8 mouse cellular contexts compared by ENCODE assay signal in genomic region chr11:51805221-51805981, GRCm38 (mm10). TPM values are rescaled to one million over a fixed set of nuclear protein-coding genes. Genes with fewer than 3 reads are reported as not detected.
DNase-seq lines count a peak whose midpoint lies in the region; ATAC-seq and TF ChIP-seq lines count a peak whose summit lies in the region.

No protein-coding gene starts in this region.

- H3K4me3 ChIP-seq in gastrocnemius, adult 2 months, result peak overlapping the region; percentile 77

- ATAC-seq in activated CD4-positive, CD25-positive, alpha-beta regulatory T cell, adult 4 months, result peak; percentile 86
- peak; percentile 84 for ATAC-seq in common myeloid progenitor, adult 5-6 weeks (replicated peaks; ENCODE audit: low read depth, poor library complexity, severe bottlenecking)
- peak; percentile 92 for ATAC-seq in megakaryocyte, adult 5-6 weeks (ENCODE audit: poor library complexity, severe bottlenecking)

- intact Hi-C loops in gastrocnemius, adult 2 months (cut with DNase I), result no loop called here

- DNase-seq in gastrocnemius, adult 2 months, result peak; percentile 74
- DNase-seq in induced T-regulatory cell, adult 2 months (ENCODE audit: low read depth), result peak; percentile 92
- peak; percentile 58 to 75 for DNase-seq in left cerebral cortex, adult 9 months (ENCODE audit: low spot score in 2 of 2)
- peak; percentile 59 for DNase-seq in retina, postnatal 7 days (ENCODE audit: low read depth, low spot score)
- peak; percentile 63 to 70 for DNase-seq in urinary bladder, postnatal 36 days (ENCODE audit: low spot score in 2 of 2)

- no peak for TF ChIP-seq CTCF in gastrocnemius, adult 2 months (IDR thresholded peaks at IDR 0.05)

- peak overlapping the region; percentile 90 for H3K27ac ChIP-seq in gastrocnemius, adult 2 months

RNA-seq across cellular contexts. Expression of gene Sar1b, which starts 41.9 kb away (rescaled TPM):
- 100 to 1,000 TPM; 152 to 155 TPM for polyA plus RNA-seq in activated CD4-positive, CD25-positive, alpha-beta regulatory T cell, adult 4 months (2017; shearing (Covaris generic))
- total RNA-seq in common myeloid progenitor, adult 5-6 weeks (2017), result 48.7 and 61.4 TPM in 2 replicates
- total RNA-seq in gastrocnemius, adult 2 months (2021), result 100 to 1,000 TPM; 439 to 509 TPM
- 103 and 111 TPM in 2 replicates for total RNA-seq in megakaryocyte, adult 5-6 weeks (2015)
- total RNA-seq in megakaryocyte, adult 5-6 weeks (2017), result 47.7 and 53.2 TPM in 2 replicates

RNA-seq across cellular contexts. Expression of gene Sec24a, which starts 42.0 kb away (rescaled TPM):
- 10 to 100 TPM; 20.9 to 28.3 TPM for polyA plus RNA-seq in activated CD4-positive, CD25-positive, alpha-beta regulatory T cell, adult 4 months (2017; shearing (Covaris generic))
- 10.4 and 11.0 TPM in 2 replicates for total RNA-seq in common myeloid progenitor, adult 5-6 weeks (2017)
- total RNA-seq in gastrocnemius, adult 2 months (2021), result 10 to 100 TPM; 41.1 to 56.0 TPM
- 15.4 and 15.5 TPM in 2 replicates for total RNA-seq in megakaryocyte, adult 5-6 weeks (2015)
- total RNA-seq in megakaryocyte, adult 5-6 weeks (2017), result 5.1 and 6.3 TPM in 2 replicates

RNA-seq across cellular contexts. Expression of gene Jade2, which starts 52.1 kb away (rescaled TPM):
- 10 to 100 TPM; 13.5 to 17.6 TPM for polyA plus RNA-seq in activated CD4-positive, CD25-positive, alpha-beta regulatory T cell, adult 4 months (2017; shearing (Covaris generic))
- total RNA-seq in common myeloid progenitor, adult 5-6 weeks (2017), result 8.1 and 12.7 TPM in 2 replicates
- total RNA-seq in gastrocnemius, adult 2 months (2021), result 1 to 10 TPM; 7.8 to 7.9 TPM
- total RNA-seq in megakaryocyte, adult 5-6 weeks (2015), result 1.9 and 2.1 TPM in 2 replicates
- 1.4 and 2.4 TPM in 2 replicates for total RNA-seq in megakaryocyte, adult 5-6 weeks (2017)

Comparison
In these comparisons a context has a peak if more than half of its experiments do, and no peak if none do; other contexts are left out.
1. Peak in every context shown above with its lines: DNase-seq, ATAC-seq, H3K4me3 ChIP-seq and H3K27ac ChIP-seq.